Mouse (Mus musculus): Measurements from ENCODE around the gene Dlgap1. TPM values are rescaled to one million over a fixed set of nuclear protein-coding genes. Genes with fewer than 3 reads are reported as not detected.
"Not testable (repeated sequence)": the region's sequence is repeated elsewhere in the genome, so short reads cannot be mapped to it uniquely, and the experiment has no call there.

Gene Dlgap1
- polyA plus RNA-seq, 1 experiment: 0.26 TPM

DNA sequence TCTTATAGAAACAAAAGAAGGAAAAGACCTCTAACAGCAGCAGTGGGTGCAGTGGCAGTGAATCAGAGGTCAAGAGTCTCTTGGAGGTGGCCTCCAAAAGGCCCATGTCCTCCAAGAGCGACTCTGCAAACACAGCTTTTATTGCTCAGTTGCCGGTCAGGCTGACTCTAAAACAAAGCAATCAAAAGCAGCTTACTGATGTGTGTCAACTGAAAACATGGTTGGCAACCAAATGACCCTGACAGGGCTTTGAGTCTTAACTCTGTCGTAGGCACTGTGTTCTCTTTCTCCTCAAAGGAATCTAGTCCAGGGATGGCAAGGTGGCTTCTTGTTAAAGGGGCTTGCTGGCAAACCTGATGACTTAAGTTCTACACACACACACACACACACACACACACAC is 840.9 kb downstream of the Dlgap1 start:
- no peak overlapping the region for H3K27ac ChIP-seq (ENCODE audit: insufficient read depth, low read length)

DNA sequence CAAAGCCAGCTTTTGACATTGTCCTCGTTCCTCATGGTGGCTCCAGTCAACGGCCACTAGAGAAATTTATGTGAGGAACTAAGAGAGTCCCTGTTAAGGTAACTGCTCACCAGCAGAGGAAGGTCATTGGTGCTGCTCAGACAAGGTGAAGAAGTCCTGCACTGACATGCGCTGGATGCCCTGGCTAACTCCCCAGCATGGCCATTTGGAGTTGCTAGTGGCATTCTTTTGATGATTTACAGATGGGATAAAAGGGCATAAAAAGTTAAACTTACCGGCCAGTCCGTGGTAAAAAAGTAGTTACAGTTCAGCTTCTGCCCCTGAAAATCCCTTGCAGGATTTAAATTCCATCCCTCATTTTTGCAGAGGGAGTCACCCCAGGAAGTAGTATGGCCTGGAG is 841.9 kb downstream of the Dlgap1 start:
- Histone ChIP-seq H3K27ac (ENCODE audit: insufficient read depth, low read length) (no peak overlapping the region), H3K4me1 (ENCODE audit: control insufficient read depth, insufficient read depth, low read length) (no peaks in the 10 kb centered on the region; the same call in 1 of the 2 replicates), H3K4me3 (ENCODE audit: insufficient read depth, low read length) (no peak overlapping the region)
- TF ChIP-seq POLR2A (IDR thresholded peaks at IDR 0.05; ENCODE audit: low read depth, low read length) (no peak), CTCF (IDR thresholded peaks at IDR 0.05; ENCODE audit: borderline replicate concordance, insufficient read depth, low read length) (no peak)

More for the DNA sequence above, 840.9 kb downstream of the Dlgap1 start:
- Histone ChIP-seq H3K4me3 (ENCODE audit: insufficient read depth, low read length) (no peak overlapping the region), H3K4me1 (ENCODE audit: control insufficient read depth, insufficient read depth, low read length) (no peaks in the 10 kb centered on the region)
- TF ChIP-seq POLR2A (IDR thresholded peaks at IDR 0.05; ENCODE audit: low read depth, low read length): no peak
- no peak for TF ChIP-seq CTCF (IDR thresholded peaks at IDR 0.05; ENCODE audit: borderline replicate concordance, insufficient read depth, low read length)

DNA sequence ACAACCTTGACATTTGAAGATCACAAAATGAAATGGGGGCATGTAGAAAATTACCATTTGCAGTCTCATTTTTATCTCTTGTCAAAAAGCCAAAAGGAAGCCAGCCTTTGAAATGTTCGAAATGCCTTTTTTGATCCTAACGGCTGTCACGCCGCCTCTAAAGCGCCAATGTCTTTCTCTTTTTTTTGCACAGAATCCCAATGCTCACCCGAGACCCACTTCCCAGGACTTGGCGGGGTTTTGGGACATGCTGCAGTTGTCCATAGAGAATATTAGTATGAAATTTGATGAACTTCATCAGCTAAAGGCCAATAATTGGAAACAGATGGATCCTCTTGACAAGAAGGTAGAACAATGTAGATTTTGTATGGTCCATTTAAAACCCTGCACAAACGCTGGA is 846.1 kb downstream of the Dlgap1 start:
- Histone ChIP-seq H3K27ac (ENCODE audit: insufficient read depth, low read length) (no peak overlapping the region), H3K4me3 (ENCODE audit: insufficient read depth, low read length) (no peak overlapping the region), H3K4me1 (ENCODE audit: control insufficient read depth, insufficient read depth, low read length) (no peaks in the 10 kb centered on the region; the same call in 1 of the 2 replicates)
- TF ChIP-seq POLR2A (IDR thresholded peaks at IDR 0.05; ENCODE audit: low read depth, low read length) (no peak), CTCF (IDR thresholded peaks at IDR 0.05; ENCODE audit: borderline replicate concordance, insufficient read depth, low read length) (no peak)

DNA sequence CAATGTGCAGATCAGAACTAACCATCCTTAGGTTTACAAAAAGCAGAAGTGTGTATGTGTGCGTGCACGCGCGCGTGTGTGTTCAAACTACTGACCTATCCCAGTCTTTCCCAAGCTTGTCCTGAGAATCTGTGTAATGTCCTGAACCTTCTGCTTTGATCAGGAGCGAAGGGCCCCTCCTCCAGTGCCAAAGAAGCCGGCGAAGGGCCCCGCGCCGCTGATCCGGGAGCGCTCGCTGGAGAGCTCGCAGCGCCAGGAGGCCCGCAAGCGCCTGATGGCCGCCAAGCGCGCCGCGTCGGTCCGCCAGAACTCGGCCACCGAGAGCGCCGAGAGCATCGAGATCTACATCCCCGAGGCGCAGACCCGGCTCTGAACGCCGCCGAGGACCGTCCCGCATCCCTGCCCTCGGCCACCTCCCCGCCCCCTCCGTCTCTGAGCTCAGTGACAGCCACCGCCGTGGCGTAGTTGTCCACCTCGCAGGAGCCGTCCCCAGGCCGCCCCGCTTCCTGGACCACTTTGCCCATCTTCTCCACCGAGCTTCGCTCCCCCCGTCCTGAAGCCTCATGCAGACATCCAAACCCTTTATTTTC is 849.1 kb downstream of the Dlgap1 start:
- Histone ChIP-seq H3K4me3 (ENCODE audit: insufficient read depth, low read length) (peak overlapping the region; percentile 5), H3K4me1 (ENCODE audit: control insufficient read depth, insufficient read depth, low read length) (no peaks in the 10 kb centered on the region; the same call in 1 of the 2 replicates), H3K27ac (ENCODE audit: insufficient read depth, low read length) (no peak overlapping the region)
- TF ChIP-seq POLR2A (IDR thresholded peaks at IDR 0.05; ENCODE audit: low read depth, low read length) (no peak), CTCF (IDR thresholded peaks at IDR 0.05; ENCODE audit: borderline replicate concordance, insufficient read depth, low read length) (no peak)

DNA sequence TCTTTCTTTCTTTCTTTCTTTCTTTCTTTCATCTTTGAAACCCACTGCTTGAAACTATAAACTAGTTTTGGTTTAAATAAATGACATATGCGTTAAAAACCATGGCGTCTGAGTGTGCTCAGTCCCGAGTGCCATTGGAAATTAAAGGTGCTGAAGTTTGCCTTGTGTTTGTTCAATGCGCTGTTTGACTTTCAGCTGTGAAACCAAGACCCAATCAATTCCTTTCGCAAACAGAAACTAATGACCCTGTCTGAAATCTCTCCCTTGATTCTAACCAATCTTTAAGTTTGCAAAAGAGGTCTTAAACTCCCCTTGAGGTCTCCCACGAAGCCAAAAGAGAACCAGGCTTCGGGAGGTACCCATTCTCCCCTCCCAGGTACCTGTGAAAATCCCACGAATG is 854.2 kb downstream of the Dlgap1 start:
- Histone ChIP-seq H3K4me1 (ENCODE audit: control insufficient read depth, insufficient read depth, low read length) (no peaks in the 10 kb centered on the region), H3K27ac (ENCODE audit: insufficient read depth, low read length) (no peak overlapping the region), H3K4me3 (ENCODE audit: insufficient read depth, low read length) (no peak overlapping the region)
- TF ChIP-seq POLR2A (IDR thresholded peaks at IDR 0.05; ENCODE audit: low read depth, low read length): no peak
- no peak for TF ChIP-seq CTCF (IDR thresholded peaks at IDR 0.05; ENCODE audit: borderline replicate concordance, insufficient read depth, low read length)

DNA sequence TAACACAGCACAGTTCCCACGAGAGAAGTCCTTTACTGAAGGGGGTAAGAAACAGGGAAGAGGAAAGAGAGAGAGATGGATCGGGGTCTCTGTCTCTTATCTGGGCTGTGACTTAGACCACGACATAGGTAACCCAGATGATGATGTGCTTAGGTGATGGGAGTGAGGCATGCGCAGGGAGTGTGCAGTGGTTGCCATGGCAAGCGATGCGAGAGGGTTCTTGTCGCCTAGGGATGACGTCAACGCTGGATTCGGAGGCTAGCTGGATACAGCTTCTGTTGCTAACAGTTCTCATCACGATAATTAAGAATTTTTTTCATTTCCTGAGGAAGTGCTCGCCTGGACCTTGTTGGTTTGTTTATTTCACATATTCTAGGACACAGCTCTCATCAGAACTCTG is 857.4 kb downstream of the Dlgap1 start:
- Histone ChIP-seq H3K27ac (ENCODE audit: insufficient read depth, low read length) (no peak overlapping the region), H3K4me3 (ENCODE audit: insufficient read depth, low read length) (no peak overlapping the region), H3K4me1 (ENCODE audit: control insufficient read depth, insufficient read depth, low read length) (no peaks in the 10 kb centered on the region)
- TF ChIP-seq POLR2A (IDR thresholded peaks at IDR 0.05; ENCODE audit: low read depth, low read length) (no peak), CTCF (IDR thresholded peaks at IDR 0.05; ENCODE audit: borderline replicate concordance, insufficient read depth, low read length) (no peak)

DNA sequence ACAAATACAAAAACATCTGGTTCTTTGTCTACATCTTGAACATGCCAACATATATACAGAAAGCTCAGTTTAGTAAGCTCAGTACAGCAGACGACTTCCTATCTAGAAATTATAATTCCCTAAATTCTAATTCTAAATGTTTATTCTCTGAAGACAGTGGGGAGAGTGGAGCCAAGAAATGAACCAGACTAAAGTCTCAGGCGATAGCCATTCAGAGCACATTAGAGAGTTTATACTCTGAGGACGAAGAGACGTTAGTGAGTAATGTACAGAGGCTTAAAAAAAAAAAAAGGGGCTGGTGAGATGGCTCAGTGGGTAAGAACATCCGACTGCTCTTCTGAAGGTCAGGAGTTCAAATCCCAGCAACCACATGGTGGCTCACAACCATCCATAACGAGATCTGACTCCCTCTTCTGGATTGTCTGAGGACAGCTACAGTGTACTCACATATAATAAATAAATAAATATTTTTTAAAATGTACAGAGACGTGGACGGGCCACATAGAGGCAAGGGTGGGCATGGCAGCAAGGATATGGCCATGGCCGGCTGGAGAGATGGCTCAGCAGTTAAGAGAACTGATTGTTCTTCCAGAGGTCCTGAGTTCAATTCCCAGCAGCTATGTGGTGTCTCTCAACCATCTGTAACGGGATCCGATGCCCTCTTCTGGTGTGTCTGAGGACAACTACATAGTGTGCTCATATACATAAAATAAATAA is 858.7 kb downstream of the Dlgap1 start:
- H3K4me1 ChIP-seq (ENCODE audit: control insufficient read depth, insufficient read depth, low read length); H3K27ac ChIP-seq (ENCODE audit: insufficient read depth, low read length): not testable (repeated sequence)

DNA sequence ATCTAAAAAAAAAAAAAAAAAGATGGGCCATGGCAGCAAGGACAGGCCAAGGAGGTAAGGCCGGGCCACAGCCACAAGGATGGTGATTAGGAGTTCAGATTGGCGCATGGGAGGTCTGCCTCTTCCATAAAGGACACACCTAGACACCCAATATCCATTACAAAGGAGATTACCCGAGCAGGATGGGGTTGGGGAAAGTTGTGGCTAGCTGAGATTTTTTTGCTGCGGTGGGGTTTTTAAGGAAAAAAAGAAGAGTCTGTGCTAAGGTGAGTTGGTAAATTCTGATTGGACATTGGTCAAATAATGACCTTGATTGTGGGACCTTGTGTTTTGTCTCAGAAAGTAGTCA is 859.3 kb downstream of the Dlgap1 start:
- H3K4me1 ChIP-seq (ENCODE audit: control insufficient read depth, insufficient read depth, low read length): no peaks in the 10 kb centered on the region
- H3K4me3 ChIP-seq (ENCODE audit: insufficient read depth, low read length): no peak overlapping the region
- no peak overlapping the region for H3K27ac ChIP-seq (ENCODE audit: insufficient read depth, low read length)
- TF ChIP-seq CTCF (IDR thresholded peaks at IDR 0.05; ENCODE audit: borderline replicate concordance, insufficient read depth, low read length) (no peak), POLR2A (IDR thresholded peaks at IDR 0.05; ENCODE audit: low read depth, low read length) (no peak)

More for the DNA sequence above, 858.7 kb downstream of the Dlgap1 start:
- H3K4me3 ChIP-seq (ENCODE audit: insufficient read depth, low read length): not testable (repeated sequence)

DNA sequence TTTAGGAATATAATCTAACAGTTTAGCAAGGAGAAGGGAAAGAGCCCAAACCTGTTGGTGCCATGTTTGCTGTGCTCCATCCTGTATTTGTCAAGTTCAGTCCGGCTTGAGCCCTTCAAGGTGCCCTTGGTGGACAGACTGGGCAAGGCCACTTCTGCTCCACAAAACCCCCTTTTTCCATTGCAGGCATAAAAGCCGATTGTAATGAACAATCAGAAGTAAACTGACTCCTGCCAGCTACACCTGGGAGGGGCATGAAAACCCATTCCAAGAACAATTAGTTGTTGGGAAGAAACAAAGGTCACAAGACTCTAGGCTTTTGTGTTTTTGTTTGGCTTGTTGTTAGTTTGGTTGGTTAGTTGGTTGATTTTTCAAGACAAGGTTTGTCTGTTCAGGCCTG is 859.7 kb downstream of the Dlgap1 start:
- Histone ChIP-seq H3K27ac (ENCODE audit: insufficient read depth, low read length) (no peak overlapping the region), H3K4me1 (ENCODE audit: control insufficient read depth, insufficient read depth, low read length) (no peaks in the 10 kb centered on the region), H3K4me3 (ENCODE audit: insufficient read depth, low read length) (no peak overlapping the region)
- TF ChIP-seq POLR2A (IDR thresholded peaks at IDR 0.05; ENCODE audit: low read depth, low read length) (no peak), CTCF (IDR thresholded peaks at IDR 0.05; ENCODE audit: borderline replicate concordance, insufficient read depth, low read length) (no peak)

DNA sequence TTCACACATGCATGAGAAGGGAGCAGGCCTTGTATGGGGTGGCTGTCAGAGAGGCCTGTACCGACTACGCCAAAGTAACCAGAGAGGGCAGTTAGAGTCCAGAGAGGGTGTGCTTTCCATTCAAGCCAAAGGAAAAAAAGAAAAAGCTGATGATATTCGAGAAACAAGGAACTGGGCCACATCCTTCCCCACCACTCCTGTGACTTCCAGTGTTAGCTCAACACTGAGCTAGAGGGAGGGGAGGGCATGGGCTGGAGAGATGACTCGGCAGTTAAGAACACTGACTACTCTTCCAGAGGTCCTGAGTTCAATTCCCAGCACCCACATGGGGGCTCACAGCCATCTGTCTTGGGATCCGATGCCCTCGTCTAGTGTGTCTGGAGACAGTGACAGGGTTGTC is 860.3 kb downstream of the Dlgap1 start:
- Histone ChIP-seq H3K27ac (ENCODE audit: insufficient read depth, low read length) (no peak overlapping the region), H3K4me1 (ENCODE audit: control insufficient read depth, insufficient read depth, low read length) (peaks cover under 1% of the 10 kb centered on the region; the same call in 1 of the 2 replicates), H3K4me3 (ENCODE audit: insufficient read depth, low read length) (no peak overlapping the region)
- TF ChIP-seq POLR2A (IDR thresholded peaks at IDR 0.05; ENCODE audit: low read depth, low read length) (no peak), CTCF (IDR thresholded peaks at IDR 0.05; ENCODE audit: borderline replicate concordance, insufficient read depth, low read length) (no peak)

All from embryonic fibroblast, embryonic 13.5 days (primary cell).